Mouse (Mus musculus) inflammation-experienced regulatory T-cells, adult 6 months (primary cell): ENCODE measurements around the gene Unc93b1. TPM values are rescaled to one million over a fixed set of nuclear protein-coding genes. Genes with fewer than 3 reads are reported as not detected.

Experiments
- ATAC-seq: one replicate; pipeline ENCODE4 v1.8.0; 2017
- polyA plus RNA-seq, 3 experiments: library from polyadenylated mRNA; unstranded; fragments of 100-300 nt; shearing (Covaris generic); gene quantifications; one replicate each; pipeline ENCODE4 v1.2.1; 2017

Gene Unc93b1
- polyA plus RNA-seq, 3 experiments from 2014 or later, result 23.5 to 38.0 (median 26.2) TPM

DNA sequence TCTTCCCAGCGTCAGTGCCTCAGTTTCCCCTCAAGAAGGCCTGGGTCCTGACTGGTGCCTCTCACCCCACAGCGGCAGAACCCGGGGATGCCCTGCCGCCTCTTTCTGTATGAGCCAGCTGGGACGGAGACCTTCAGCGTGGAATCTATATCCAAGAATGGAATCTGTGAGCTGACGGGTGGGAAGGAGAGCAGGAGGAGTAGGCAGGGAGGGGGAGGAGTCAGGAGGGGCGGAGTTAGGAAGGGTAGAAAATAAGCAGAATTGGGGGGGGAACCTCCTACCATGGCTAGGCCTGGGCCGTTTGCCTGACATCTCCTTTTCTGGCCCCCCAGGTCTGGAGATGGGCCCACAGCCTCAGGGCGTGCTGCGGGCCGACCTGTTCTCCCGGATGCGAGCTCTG, 53.1 kb downstream of the Unc93b1 start:
- no peak for ATAC-seq

DNA sequence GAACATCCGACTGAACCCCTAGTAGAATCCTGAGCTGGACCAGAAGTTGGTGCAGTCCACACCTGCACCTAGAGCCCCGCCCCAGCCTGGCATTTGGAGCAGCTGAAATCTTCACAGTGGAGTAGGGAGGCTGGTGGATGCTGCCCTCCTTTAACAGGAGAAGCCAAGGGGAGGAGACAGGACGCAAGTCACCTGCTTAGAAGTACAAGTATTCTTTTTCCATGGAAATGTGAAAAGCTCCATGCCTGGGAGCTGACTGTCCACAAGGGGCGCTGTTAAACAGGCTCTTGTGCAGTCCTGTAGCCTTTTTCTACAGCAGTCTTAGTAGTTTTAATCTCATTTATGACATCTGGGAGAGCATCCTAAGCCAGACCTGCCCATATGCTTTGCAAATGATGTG, 53.8 kb downstream of the Unc93b1 start:
- no peak for ATAC-seq

DNA sequence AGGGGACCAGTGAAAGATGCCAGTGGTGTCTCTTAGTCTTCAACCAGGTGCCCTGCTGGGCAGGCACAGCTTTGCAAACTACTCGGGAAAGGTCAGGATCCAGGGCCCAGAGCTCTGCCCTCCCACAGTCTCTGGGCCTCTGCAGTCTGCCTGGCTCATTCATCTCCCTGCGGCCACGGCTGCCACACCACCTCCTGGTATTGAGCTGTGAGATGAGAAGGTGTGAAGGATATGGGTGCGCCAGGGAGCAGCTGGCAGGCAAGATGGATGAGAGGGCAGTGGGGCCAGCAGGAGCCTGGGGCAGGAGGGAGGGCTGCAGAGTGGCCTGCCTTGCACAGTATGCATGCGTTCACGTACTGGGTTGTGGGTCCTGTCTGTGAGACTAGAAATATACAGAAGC, 55.8 kb downstream of the Unc93b1 start:
- no peak for ATAC-seq

DNA sequence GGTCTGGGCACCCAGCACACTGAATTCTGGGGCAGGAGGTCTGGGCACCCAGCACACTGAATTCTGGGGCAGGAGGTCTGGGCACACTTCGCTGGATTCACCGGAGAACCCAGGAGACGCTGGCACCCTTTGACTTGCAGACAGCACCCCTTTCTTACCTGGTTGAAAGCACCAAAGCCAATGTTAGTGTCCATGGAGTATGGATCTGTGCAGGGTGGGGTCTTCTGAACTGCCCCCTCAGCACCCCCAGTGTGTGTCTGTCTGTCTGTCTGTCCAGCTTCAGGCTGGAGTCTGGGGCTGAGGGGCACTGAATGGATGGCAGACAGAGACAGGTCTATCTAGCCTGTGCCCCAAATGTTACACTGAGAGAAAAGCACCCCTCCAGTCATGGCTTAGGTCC, 56.6 kb downstream of the Unc93b1 start:
- ATAC-seq, result no peak

DNA sequence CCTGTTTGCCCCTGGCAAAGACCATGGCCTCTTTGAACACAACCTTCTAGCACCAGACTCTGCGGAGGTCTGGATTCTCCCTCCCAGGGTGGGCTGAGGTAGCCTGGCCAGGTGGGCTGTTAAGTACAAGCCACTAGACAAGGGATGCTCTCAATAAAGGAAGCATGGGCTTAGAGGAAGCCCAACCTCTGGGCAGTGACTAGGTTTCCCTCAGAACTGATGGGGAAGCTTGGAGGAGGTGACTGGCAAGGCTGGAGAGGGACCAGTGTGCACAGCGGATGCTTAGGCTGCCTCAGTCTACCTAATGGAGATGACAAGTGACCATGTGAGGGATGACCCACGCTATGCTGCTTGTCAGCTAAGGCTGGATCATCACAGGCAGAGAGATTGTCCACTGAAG, 57.0 kb downstream of the Unc93b1 start:
- no peak for ATAC-seq

DNA sequence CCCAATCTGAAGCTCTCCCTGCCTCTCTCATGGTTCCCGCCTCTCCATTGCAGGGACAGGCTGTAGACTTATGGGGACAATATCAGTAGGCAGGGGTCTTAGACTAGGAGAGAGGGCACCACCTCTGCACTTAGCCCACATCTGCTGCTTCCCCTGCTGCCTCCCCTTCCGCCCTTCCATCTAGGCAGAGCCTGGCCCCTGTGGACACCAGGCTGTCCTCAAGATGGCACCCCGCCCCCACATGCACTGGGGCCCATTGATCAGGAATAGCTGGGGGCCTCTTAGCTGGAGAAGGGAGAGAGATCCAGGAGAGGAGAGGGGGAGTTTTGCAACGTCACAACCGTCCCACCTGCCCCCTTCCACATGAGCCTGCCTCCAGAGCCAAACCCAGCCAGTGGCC, 57.4 kb downstream of the Unc93b1 start, which contains the start of gene Tbx10:
Gene Tbx10 (plus strand): TSS at position 337 of the 400 bp plus-strand sequence.
- no peak for ATAC-seq

DNA sequence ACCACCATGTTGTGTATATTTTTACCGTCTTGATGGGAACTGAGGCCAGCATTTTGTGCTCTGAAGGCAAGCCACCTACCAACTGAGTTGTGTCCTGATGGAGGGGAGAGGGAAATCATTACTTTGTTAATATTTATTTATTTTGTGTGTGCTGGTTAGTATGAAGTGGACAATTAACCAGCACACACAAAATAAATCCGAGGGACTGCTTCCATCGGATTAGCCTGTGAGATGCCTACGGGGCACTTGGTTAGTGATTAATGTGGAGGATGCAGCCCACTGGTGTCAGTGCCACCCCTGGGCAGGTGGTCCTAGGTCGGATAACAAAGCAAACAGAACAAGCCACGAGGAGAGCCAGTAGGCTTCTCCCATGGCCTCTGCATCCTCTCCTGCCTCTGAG, 59.9 kb downstream of the Unc93b1 start:
- no peak for ATAC-seq

DNA sequence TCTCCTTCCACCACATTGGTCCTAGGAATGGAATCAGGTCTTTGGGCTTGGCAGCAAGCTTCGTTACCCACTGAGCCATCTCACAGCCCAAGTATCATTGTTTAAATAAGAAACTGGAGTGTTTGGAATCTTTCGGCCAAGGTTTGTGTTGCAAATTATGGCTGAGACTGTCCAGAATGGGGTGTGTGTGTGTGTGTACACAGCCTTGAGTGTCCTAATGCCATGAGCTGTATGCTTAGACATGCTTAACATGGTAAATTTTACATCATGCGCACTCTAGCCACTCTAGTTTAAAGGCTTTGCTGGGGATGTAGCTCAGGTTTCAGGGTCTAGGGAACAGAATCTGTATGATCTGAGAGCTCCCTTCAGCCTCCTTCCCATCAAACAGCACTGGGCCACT, 60.5 kb downstream of the Unc93b1 start:
- ATAC-seq, result no peak

DNA sequence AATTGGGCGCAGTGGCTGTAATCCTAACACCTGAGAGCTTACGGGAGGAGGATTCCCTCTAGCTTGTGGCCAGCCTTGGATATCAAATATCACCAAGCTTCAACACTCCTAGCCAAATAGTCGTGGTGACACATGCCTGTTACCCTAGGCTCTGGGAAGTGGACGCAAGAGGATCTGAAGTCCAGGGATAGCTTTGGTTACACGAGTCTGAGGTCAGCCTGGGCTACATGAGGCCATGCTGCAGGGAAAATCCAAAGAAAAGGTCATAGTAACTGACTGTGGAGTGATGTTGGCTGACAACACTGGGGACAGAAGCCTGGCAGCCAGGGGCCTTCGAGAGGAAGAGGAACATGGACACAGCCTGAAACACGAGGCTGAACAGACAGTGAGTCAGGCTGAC, 61.1 kb downstream of the Unc93b1 start:
- ATAC-seq, result no peak

DNA sequence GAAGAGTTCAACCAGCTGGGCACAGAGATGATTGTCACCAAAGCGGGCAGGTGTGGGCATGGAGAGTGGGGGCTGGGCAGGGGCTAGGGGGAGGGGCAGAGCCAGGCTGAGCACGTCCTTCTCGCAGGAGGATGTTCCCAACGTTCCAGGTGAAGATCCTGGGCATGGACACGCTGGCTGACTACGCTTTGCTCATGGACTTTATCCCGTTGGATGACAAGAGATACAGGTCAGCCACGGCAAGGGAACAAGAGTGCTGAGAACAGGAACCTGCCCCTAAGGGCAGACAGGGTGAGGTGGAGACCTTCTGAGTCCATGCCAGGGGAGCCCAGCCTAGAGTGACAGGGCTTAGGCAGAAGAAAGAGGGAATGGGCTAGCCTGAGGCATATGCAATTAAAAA, 61.8 kb downstream of the Unc93b1 start:
- no peak for ATAC-seq

DNA sequence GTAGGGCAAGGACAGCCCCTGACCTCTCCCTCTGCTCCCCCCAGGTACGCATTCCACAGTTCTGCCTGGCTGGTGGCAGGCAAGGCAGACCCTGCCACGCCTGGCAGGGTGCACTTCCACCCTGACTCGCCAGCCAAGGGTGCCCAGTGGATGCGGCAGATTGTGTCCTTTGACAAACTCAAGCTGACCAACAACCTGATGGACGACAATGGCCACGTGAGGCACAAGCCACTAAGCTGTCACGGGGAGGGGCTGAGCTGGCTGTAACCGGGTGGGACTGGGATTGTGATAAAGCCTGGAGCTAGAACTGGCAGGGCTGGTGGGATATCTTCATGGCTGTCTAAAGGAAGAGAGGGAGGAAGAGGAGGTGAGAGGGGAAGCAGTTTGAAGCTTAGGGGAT, 62.2 kb downstream of the Unc93b1 start:
- ATAC-seq, result no peak

DNA sequence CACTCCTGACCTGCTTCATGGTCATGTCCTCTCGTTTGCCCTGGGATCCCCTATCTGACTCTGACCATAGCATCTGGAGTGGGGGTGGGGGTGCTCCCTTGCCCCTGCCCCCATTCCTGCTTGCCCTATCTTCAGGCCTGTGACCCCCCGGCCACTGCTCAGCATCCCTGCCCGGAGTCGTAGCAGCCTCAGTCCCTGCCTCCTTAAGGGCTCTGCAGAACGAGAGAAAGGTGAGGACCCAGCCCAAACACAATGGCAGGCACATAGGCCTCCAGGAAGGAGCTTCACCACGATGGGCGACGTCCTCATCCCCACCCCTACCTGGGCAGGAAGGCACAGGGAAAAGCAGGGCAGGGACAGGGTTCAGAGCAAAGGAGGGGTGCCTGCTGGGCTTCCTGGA, 63.3 kb downstream of the Unc93b1 start:
- no peak for ATAC-seq

Other genes with a start within 250 kb of the Unc93b1 start
- under 1 TPM in 2 of 3 experiments, not detected in 1; 0.05 to 0.08 TPM for gene Lrp5, start 248.6 kb upstream of the Unc93b1 start, polyA plus RNA-seq
- 1 to 10 TPM; 4.1 to 6.0 (median 5.3) TPM for gene 1810055G02Rik, start 226.9 kb upstream of the Unc93b1 start, polyA plus RNA-seq
- gene Kmt5b, start 167.8 kb upstream of the Unc93b1 start, polyA plus RNA-seq, result 10 to 100 TPM; 25.1 to 41.5 (median 32.7) TPM
- gene Chka, start 83.4 kb upstream of the Unc93b1 start, polyA plus RNA-seq, result 1 to 10 TPM; 1.6 to 4.9 (median 4.3) TPM
- gene Tcirg1, start 28.1 kb upstream of the Unc93b1 start, polyA plus RNA-seq, result 10 to 100 TPM; 57.2 to 85.0 (median 60.4) TPM
- gene Ndufs8, start 22.4 kb upstream of the Unc93b1 start, polyA plus RNA-seq, result 100 to 1,000 TPM; 219 to 266 (median 256) TPM
- under 1 TPM in 1 of 3 experiments, not detected in 2; 0.36 TPM for gene Aldh3b1, start 5.4 kb upstream of the Unc93b1 start, polyA plus RNA-seq
- not detected for gene Aldh3b3, start 23.5 kb downstream of the Unc93b1 start, polyA plus RNA-seq
- not detected for gene Aldh3b2, start 37.1 kb downstream of the Unc93b1 start, polyA plus RNA-seq
- 1 to 10 TPM in 2 of 3 experiments, under 1 TPM in 1; 0.73 to 2.3 (median 2.2) TPM for gene Acy3, start 51.4 kb downstream of the Unc93b1 start, polyA plus RNA-seq
- gene Tbx10, start 57.6 kb downstream of the Unc93b1 start, polyA plus RNA-seq, result not detected
- 10 to 100 TPM; 10.3 to 16.2 (median 15.9) TPM for gene Nudt8, start 65.4 kb downstream of the Unc93b1 start, polyA plus RNA-seq
- under 1 TPM; 0.16 to 0.99 (median 0.44) TPM for gene Gm49405, start 65.4 kb downstream of the Unc93b1 start, polyA plus RNA-seq
- 1 to 10 TPM in 2 of 3 experiments, under 1 TPM in 1; 0.31 to 2.8 (median 1.6) TPM for gene Doc2g, start 68.1 kb downstream of the Unc93b1 start, polyA plus RNA-seq
- gene Ndufv1, start 77.6 kb downstream of the Unc93b1 start, polyA plus RNA-seq, result 100 to 1,000 TPM; 104 to 136 (median 114) TPM
- gene Gstp1, start 102.8 kb downstream of the Unc93b1 start, polyA plus RNA-seq, result 100 to 1,000 TPM; 417 to 553 (median 508) TPM
- gene Gstp2, start 110.8 kb downstream of the Unc93b1 start, polyA plus RNA-seq, result 10 to 100 TPM in 1 of 3 experiments, 1 to 10 TPM in 1, under 1 TPM in 1; 0.72 to 12.0 (median 5.0) TPM
- gene Gstp3, start 124.4 kb downstream of the Unc93b1 start, polyA plus RNA-seq, result 100 to 1,000 TPM; 178 to 293 (median 197) TPM
- gene Cabp2, start 146.4 kb downstream of the Unc93b1 start, polyA plus RNA-seq, result not detected
- gene Cdk2ap2, start 162.0 kb downstream of the Unc93b1 start, polyA plus RNA-seq, result 100 to 1,000 TPM; 329 to 406 (median 406) TPM
- 100 to 1,000 TPM in 1 of 3 experiments, 10 to 100 TPM in 2; 80.6 to 147 (median 88.8) TPM for gene Pitpnm1, start 164.8 kb downstream of the Unc93b1 start, polyA plus RNA-seq
- gene Aip, start 190.7 kb downstream of the Unc93b1 start, polyA plus RNA-seq, result 100 to 1,000 TPM; 171 to 228 (median 197) TPM
- under 1 TPM in 1 of 3 experiments, not detected in 2; 0.22 TPM for gene Gpr152, start 204.6 kb downstream of the Unc93b1 start, polyA plus RNA-seq
- gene Cabp4, start 208.8 kb downstream of the Unc93b1 start, polyA plus RNA-seq, result 1 to 10 TPM in 1 of 3 experiments, under 1 TPM in 2; 0.91 to 1.1 (median 0.97) TPM
- 100 to 1,000 TPM; 228 to 269 (median 241) TPM for gene Coro1b, start 213.4 kb downstream of the Unc93b1 start, polyA plus RNA-seq
- 100 to 1,000 TPM; 802 to 889 (median 855) TPM for gene Ptprcap, start 218.4 kb downstream of the Unc93b1 start, polyA plus RNA-seq
- 10 to 100 TPM; 26.3 to 35.3 (median 30.1) TPM for gene Rps6kb2, start 228.2 kb downstream of the Unc93b1 start, polyA plus RNA-seq
- 10 to 100 TPM in 2 of 3 experiments, 1 to 10 TPM in 1; 5.2 to 12.9 (median 11.9) TPM for gene Carns1, start 240.3 kb downstream of the Unc93b1 start, polyA plus RNA-seq